Mouse (Mus musculus) cerebellum, adult 11-12 months (tissue): Measurements from ENCODE around the gene Pla2g1b.
"Not testable (repeated sequence)": the region's sequence is repeated elsewhere in the genome, so short reads cannot be mapped to it uniquely, and the experiment has no call there.

ENCODE experiments used
- DNase-seq: peaks from one replicate; pipeline ENCODE4 v3.0.0; 2022

Gene Pla2g1b

DNA sequence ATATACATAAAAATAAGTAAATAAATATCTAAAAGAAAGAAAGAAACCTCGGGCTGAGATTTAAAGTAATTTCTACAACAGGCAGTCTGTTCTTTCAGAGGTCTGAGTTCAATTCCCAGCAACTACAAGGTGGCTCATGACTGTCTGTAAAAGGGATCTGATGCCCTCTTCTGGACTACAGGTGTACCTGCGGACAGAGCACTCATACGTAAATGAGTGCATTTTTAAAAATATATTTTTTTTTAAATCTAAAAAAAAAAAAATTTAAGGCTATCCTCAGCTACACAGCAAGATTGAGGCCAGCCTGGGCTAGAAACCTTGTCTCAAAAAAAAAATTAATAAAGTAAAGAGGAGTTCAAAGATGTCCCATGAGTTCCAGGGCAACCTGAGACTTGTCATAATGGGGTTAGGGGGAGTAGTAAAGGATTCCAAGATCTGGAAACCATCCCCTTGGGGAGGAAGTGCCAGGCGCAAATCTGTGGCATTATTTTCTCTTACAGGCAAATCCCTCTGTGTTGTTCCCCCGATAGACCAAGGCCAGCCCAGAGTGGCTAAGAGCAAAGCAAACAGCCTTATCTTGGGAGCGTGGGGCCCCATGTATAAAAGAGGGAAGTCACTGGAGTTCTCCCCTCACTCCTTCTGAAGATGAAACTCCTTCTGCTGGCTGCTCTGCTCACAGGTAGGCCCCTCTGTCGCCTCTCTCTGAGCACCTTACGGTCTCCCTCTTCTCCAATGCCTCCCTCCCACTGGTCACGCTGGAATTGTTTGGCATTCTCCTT lies at the start of gene Pla2g1b:
Gene Pla2g1b, plus strand, starts transcription at position 621 of the 779 bp plus-strand sequence.
- DNase-seq: no peak

DNA sequence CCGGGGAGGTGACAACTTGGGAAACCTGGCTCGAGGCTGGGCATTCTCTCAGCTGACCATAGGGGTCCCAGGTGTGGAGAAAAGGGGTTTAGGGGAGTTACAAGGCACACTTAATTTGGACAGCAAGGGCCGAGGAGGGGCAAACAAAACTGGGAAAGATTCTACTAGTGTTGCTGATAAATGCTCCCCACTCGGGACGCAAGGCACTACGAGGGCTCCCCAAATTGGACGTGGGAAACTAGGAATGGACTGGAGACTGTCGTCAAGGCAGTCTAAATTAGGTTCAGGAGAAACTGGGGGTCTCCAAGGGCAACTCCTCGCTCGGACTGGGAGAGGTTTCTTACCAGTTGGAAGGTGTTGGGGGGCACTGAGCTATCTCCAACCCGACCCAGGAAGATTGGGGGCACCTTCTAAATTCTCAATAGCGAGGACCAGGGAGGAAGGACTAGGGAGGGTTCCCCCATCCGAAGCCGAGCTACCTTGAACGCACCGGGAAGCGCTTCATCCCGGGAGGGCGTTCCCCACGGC lies 37.2 kb upstream of the Pla2g1b start:
- no peak for DNase-seq

- DNase-seq: no peak
Measured at GRCm38 (mm10) chr5:115429359-115430186, 36.5 kb upstream of the Pla2g1b start, which contains the start of gene Msi1. Gene Msi1, plus strand, starts transcription at chr5:115429599.

- no peak for DNase-seq
Measured at GRCm38 (mm10) chr5:115430187-115430960, 35.7 kb upstream of the Pla2g1b start.

DNA sequence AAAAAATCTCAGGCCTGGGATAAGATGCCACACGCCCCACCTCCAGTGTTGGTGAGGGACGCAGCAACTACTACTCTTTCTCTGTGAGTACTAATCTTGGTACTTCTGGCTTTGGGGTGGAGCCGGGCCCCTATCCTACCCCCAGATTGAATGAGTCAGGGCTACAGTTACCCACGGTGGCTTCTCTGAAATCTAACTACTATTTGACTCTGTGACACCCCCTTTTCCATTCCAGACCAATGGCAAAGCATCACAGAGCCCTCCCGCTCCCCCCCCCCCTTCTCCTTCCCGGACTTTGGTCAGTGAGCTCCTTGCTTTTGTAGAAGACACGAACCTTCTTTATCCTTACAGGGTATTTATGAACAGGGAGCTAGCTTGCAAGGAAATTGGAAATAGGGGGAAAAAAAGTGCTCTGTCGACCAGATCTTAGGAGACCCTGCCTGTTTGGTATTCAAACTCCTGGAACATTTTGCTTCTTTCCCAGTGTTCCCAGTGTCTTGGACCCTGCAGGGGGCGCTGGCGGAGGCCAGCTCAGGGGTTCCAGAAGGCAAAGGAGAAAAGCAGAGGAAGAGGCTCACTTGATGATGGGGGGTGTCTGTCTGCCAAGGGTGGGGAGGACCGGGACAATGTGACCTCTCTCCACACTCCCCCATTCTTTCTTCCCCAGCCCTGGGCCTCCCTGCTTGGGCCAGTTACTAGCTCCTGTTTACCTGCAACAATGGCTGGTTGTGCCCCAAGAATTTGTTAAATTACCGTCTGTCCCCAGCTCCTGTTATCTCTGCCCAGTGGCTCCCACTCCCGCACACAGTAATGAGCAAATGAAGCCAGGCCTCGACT lies 34.8 kb upstream of the Pla2g1b start:
- DNase-seq: no peak

DNA sequence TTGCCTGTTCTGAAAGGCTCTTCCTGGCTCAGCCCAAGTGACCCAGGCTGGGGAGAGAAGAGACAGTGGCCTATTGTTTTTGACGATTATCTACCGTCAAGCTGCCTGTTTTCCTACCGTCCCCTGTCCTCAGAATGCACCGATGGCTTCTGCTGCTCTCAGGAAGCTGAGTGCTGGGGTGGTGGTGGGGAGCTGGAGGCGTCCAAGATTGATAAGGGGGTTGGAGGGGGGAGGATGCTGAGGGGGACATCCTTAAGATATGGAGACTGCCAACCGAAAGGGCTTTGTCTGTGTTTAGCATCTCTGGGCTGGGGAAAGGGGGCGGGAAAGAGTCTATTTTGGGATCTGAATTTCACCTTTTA lies 34.2 kb upstream of the Pla2g1b start:
- no peak for DNase-seq

GRCm38 (mm10) chr5:115432395-115432794 lies 33.7 kb upstream of the Pla2g1b start:
- DNase-seq: no peak

DNA sequence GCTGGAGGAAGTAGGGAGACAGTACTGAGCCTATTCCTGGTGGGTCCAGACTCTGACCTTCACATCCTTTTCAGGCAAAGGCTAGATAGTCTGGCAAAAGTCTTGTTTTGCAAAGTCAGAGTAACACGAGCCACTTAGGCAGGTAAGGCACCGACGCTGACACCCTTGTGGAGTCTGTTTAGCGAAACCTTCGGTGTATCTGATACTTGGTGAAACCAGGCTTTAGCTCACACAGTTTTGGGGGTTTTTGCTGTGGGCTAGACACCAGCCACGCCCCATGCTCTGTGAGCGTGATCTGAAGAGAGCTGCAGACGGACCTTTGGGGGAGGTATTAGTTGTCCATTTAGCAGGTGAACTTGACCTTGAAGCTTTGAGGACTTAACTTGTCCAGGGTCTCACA lies 32.9 kb upstream of the Pla2g1b start:
- DNase-seq: no peak

DNA sequence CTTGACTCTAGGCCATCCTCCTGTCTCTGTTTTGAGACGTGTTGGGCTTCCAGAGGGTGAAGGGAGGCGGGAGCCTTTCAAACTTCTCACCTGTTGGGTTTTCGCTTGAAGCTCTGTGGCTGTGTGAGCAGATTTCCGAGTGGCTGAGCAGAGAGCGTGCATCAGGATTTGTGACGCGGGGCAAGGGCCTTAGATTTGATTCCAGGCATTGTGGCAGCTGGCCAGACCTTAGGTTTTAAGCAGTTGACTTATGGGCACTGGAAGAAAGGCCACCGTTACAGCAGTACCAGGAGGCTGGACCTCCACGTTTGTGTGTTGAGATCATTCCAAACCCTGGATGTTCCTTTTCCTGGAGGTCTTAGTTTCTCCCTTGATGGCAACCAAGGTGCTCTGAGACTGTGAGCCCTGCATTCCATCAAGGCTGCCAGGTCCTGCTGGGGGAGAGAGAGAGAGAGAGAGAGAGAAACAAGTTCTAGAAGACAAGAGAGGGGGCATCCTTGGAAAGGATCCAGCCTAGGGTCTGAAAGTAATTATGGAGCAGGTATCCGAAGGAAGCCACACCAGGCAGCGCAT lies 31.7 kb upstream of the Pla2g1b start:
- no peak for DNase-seq

DNA sequence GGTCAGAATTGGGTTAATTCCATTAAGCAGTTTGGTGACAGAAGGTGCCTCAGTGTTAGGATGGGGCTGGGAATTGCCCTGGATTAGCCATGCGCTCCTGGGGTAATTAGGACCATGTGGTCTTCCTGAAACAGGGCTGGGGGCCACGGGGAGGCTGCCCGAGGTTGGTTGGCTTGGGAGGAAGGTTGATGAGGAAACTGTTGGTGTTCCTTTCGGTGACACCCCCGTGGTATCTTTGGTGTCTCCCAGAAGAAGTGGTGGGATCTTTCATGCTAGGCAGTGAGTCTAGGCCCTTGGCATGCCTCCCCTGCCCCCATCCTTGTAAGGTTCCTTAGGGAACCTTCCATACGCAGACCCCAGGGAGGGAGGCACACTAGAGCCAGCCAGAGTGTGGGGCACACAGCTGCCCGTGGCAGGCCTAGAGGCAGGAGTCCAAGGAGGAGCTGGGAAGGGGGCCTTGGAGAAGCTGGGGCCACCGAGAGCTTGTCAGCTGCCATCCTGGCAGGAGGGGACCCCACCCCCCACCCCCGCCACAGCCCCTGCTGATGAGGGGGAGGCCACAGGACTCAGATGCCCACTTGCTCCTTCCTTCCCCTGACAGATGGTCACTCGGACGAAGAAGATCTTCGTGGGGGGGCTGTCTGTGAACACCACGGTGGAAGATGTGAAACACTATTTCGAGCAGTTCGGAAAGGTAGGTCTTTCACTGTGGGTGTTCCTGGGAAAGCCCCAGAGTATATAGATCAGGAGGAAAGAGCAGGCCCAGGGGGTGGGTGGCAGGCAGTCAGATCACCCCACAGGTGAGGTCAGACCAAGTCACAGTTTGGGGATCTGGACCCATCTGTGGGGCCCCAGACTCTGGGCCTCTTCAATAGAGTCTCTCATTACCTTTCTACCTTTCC lies 31.0 kb upstream of the Pla2g1b start:
- no peak for DNase-seq

DNA sequence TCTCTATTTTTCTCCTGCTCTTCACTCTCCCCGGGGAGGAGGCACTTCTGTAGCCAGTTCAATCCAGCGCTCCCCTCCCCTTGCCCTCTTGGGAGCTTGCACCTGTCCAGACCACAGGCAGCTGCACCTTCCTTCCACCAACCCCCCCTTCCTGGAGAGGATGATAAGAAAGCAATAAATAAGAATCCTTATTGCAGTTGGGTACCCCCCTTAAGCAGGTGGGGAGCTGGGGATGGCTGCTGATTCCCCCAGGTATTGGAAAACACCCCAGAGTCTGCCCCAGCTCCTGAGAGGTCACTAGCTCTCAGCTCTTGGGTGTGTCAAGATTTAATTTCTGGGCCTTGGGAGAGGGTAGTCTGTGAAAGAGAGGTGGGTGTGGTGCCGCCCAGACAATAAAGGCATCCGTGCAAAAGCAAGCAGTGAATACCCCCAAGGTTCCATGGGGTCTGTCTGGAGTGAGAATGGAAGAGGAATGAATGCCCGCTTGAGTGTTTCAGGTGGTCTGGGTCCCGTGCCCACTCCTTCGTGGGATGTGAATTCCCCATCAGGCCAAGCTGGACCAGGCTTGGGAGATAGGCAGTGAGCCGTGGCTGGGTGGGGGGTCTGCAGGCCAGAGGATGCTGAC lies 30.2 kb upstream of the Pla2g1b start:
- no peak for DNase-seq

DNA sequence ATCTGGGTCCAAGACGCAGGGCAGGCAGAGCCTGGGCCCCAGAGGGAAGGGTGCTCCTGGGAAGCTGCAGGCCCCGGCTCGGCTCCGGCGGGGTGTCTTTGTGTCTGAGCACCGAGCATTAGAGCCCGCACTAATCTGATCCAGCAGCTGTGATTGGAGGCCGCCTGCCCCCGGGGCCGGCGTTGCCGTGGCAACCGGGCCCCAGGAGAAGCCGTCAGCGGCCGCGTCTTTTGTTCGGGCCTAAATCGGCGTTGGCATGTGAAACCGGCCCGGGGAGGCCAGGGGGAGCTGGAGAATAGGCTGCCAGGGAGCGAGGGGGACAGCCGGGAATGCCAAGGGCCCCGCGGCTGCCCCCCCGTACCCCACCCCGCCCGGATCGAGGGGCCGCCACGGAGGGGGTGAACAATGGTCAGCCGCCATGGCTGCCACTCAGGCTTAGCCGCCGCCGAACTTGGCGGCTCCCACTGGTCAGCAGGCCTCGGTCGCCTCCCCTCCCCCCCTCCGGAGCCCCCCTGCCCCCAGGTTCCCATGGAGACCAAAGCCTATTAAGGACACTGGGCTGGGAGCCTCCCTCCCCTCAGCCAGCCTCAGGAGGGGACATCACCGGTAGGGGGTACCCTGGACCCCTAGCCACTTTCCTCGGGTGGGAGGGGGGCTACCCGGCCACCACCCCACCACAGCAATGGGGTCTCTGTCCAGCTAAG lies 29.5 kb upstream of the Pla2g1b start:
- peak; percentile 86 for DNase-seq

GRCm38 (mm10) chr5:115437242-115437944 lies 28.7 kb upstream of the Pla2g1b start:
- no peak for DNase-seq

GRCm38 (mm10) chr5:115437945-115438315 lies 28.1 kb upstream of the Pla2g1b start:
- no peak for DNase-seq

DNA sequence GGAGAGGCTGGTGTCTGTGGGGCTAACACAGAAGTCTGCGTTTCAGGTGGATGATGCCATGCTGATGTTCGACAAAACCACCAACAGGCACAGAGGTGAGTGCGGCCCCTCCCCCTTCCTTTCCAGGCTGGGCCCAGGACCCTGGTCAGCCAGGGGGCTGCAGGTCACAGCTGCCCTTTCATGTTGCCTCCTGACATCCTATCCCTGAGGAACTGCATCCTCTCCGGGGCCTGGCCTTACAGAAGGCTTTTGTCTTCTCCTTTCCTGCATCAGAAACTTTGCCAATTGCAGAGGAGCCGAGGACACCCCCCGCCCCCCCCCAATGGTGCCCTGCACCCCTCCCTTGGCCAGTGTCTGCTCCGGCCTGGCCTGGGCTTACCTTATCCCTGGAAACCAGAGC lies 27.4 kb upstream of the Pla2g1b start:
- DNase-seq: no peak

- DNase-seq: peak; percentile 67
Measured at GRCm38 (mm10) chr5:115441205-115441849, 24.7 kb upstream of the Pla2g1b start.

DNA sequence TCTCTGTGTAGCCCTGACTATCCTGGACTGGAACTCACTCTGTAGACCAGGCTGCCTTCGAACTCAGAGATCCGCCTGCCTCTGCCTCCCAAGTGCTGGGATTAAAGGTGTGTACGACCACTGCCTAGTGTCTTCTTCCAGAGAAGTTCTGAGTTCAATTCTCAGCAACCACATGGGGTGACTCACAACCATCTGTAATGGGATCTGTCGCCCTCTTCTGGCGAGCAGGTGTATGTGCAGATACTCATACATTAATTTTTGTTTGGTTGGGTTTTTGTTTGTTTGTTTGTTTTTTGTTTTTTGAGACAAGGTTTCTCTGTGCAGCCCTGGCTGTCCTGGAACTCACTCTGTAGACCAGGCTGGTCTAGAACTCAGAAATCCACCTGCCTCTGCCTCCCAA lies 23.4 kb upstream of the Pla2g1b start:
- not testable (repeated sequence) for DNase-seq

DNA sequence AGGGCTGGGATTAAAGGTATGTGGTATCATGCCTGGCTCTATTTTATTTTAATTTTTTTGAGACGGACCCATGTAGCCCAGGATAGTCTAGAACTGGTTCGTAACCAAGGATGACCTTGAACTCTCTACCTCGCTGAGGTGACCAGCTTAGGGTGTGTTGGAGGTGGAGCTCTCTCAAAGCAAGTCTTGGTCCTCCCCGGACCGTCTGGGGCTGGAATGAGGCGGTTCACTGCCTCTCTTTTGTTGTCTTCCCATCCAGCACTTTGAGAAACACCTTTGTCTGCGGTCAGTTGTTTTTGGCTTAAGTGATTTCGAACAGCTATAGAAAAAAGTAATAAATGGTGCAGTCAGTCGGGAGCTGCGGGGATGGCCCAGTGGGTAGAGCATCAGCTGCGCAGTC lies 21.9 kb upstream of the Pla2g1b start:
- DNase-seq: no peak
